Mouse (Mus musculus): ENCODE data around the gene Asb8.

- TF ChIP-seq CTCF (IDR thresholded peaks at IDR 0.05; ENCODE audit: low read depth) (no peak), EP300 (optimal IDR thresholded peaks at IDR 0.05) (no peak)
Observed at GRCm38 (mm10) chr15:98107703-98108296, 57.6 kb downstream of the Asb8 start.

Measured in stomach, postnatal 0 days (tissue).